Mouse (Mus musculus) gastrocnemius, postnatal 36 days (tissue): ENCODE data around the gene Gm21497. TPM values are rescaled to one million over a fixed set of nuclear protein-coding genes. Genes with fewer than 3 reads are reported as not detected.
"Not testable (repeated sequence)": the region's sequence is repeated elsewhere in the genome, so short reads cannot be mapped to it uniquely, and the experiment has no call there.

Source experiments
- DNase-seq, 2 experiments: peaks; one replicate each; pipeline ENCODE4 v3.0.0; 2022
- intact Hi-C: fragments of 180-260 bp; cut with DNase I; formaldehyde crosslinking; loops from one replicate; pipeline ENCODE4 v1.15.1; 2025
- long read RNA-seq, 2 experiments: library from polyadenylated mRNA; stranded (forward); transcript quantifications; one replicate each; pipeline ENCODE4 v2.0.0; 2021
- total RNA-seq, 2 experiments: library from RNA; stranded (reverse); gene quantifications; 2 replicates each; pipeline ENCODE4 v1.2.3; 2021

The Gm21497 gene
- total RNA-seq = not detected
- long read RNA-seq, experiment 1 = 0 reads
- long read RNA-seq, experiment 2 = 0 reads

DNA sequence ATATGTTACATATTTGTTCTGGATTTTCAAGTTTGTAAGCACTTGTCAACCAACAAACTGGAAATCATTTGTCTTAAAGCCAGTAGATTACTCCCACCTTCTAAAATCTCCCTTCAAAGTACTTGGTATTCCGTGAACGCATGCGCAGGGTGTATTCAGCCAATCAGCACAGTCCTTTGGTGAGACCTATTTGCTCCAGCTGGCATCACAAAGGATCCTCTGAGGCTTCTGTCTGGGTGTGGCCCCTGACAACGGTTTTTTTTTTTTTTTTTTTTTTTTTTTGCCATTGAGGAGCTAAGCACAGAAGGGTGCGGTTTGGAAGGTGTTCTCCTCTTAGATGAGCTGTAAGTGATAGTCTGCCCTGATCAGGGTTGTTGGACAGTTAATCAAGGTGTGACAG is at the start of gene Gm21497:
Gene Gm21497, plus strand, starts transcription at position 301 of the 400 bp plus-strand sequence.
- DNase-seq, intact Hi-C loops: not testable (repeated sequence)
